Mouse (Mus musculus) C2C12 (cell line): ENCODE data around the gene Def6.

Experiments used
- CTCF ChIP-seq: IDR thresholded peaks from one replicate; pipeline ENCODE4 v1.5.1; 2011; ENCODE audit not compliant: control insufficient read depth, insufficient read depth, insufficient read length
- MAX ChIP-seq: IDR thresholded peaks from one replicate; pipeline ENCODE4 v1.6.1; 2011; ENCODE audit warnings: mild to moderate bottlenecking, control low read depth
- MYOD1 ChIP-seq: IDR thresholded peaks from one replicate; pipeline ENCODE4 v1.6.1; 2011; ENCODE audit warnings: low read depth; ENCODE audit not compliant: control insufficient read depth, insufficient read length
- MYOG ChIP-seq: IDR thresholded peaks from one replicate; pipeline ENCODE4 v1.6.1; 2011; ENCODE audit not compliant: control insufficient read depth, insufficient read length; ENCODE audit errors: extremely low read depth
- USF1 ChIP-seq: IDR thresholded peaks from one replicate; pipeline ENCODE4 v1.6.1; 2011; ENCODE audit warnings: low read depth, mild to moderate bottlenecking, control low read depth, moderate library complexity

DNA sequence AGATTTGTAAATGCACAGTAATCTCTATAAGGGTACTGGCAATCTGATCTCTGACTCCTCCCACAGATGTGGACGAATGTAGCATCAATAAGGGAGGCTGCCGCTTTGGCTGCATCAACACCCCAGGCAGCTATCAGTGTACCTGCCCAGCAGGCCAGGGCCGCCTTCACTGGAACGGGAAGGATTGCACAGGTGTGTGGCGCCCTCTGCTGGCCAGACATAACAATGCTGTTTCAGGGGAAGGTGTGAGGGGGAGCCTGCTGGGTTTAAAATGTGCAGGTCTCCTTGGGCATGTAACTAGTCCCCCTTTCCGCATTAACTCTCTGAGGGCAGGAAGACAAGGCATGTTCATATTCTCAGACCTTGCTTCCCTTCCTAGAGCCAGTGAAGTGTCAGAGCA, 43.9 kb upstream of the Def6 start:
- TF ChIP-seq CTCF (peak; percentile 94), USF1 (no peak), MYOD1 (no peak), MAX (no peak), MYOG (no peak)
